Mouse (Mus musculus) cerebral cortex, adult 2 months (tissue): ENCODE measurements around the gene Cplane1.

Experiments used
- WGBS: fragments of 180-500 bp; shearing (Covaris S2); methylation state at CpG from one replicate; pipeline ENCODE4 v1.1.7; 2018; 5-methylcytosine and 5-hydroxymethylcytosine counted together

Cplane1 gene

DNA sequence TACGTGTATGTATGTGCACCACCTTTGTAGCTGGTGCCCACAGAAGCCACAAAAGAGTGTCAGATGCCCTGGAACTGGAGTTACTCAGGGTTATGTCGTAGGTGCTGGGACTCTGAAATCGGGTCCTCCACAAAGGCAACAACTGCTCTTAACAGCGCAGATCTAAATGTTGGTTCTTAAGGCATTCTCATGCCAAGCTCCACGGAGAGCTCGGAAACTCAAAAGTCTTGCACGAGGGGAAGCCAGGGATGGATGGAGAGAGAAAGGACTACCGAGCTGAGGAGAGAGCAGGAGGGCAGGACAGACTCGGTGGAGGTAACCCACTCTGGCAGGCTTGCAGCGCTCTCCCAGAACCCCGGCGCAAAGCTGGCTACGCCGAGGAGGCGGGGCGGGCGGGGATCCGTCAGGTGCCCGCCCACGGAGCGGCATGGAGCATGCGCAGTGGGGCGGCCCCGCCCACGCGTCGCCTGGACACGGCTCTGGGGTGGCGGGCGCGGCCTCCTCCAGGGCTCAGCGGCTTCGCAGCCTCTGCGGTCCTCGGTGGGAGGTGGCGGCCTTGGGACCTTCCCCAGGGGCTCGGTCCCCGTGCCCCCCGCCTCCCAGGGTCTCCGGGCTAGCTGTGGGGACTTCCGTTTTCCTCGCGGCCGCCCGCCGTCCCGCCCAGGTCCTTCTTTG, at the start of gene Cplane1:
Gene Cplane1 (plus strand): TSS at position 516 of the 675 bp plus-strand sequence.
- WGBS = 1% methylated on average over 47 of the region's 47 CpGs

DNA sequence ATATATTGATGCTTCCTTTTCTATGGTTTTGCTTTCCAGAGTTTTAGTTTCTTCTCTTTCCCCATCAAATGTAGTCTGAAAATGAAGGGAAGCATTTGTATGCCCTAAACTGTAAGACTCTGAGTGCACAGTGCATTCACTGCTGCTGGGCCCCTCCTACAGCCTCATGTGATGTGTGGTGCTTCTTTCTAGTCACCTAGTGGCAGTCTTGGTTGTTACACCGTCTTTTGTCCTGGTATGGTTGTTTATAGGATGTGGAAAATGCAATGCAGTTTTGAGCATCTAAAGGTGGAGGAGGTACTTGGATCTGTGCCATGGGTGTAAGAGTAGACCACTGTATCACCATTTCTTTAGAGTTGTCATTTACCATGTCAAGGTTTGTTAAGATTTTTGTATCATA, 39.6 kb upstream of the Cplane1 start:
- 51% methylated on average over 1 of the region's 1 CpGs for WGBS

DNA sequence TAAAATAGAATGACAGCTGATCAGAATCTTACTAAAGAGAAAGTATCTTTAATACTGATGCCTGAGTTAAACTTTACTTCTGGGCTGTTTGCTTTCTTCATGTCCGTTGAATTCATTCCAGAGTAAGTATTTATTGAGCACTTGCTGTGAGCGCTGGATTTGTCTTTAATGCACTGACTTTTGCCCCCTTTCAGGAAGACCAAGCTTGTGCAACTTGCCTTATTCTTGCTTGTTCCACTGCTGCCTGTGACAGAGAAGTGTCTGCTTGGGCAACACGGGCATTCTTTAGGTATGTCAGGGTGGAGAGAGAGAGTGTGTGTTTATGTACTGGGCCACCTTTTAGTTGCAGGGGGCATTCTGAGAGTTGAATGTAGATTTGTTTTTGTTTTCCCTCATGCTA, 37.6 kb upstream of the Cplane1 start:
- WGBS = 95% methylated on average over 3 of the region's 3 CpGs

DNA sequence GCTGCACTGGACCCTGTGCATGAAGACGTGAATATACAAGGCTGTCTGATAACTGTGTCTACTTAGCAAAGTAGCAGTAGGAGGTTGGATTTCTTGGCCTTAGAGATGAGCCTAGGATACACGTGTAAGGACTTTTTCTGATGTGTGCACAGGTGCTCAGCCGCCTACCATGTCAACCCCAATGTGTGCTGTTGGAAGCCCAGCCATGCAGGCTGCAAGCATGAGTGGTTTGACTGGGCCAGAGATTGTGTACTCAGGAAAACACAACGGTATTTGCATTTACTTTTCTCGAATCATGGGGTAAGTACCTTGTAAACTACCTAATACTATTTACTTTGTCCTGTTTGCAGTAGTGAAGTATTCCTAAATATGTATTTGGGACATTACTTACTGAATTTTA, 33.3 kb upstream of the Cplane1 start:
- WGBS = 91% methylated on average over 5 of the region's 5 CpGs

DNA sequence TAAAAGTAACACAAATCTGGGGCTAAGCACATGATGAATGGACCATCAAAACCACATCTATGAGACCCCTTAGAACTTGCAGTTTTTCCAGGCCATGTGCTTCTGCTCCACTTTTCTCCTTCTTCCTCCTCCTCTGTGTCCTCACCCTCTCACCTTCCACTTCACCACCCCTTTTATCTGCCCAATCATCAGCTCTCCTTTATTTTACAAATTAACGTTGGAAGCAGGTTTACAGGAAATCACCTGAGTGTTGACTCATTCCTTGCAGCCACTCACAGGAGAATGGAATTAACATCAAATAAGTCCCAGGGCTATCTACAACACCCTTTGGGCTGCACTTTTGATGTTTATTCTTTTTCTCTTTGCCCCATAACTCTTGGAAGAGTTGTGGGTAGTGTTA, 7.1 kb upstream of the Cplane1 start:
- 68% methylated on average over 1 of the region's 1 CpGs for WGBS

DNA sequence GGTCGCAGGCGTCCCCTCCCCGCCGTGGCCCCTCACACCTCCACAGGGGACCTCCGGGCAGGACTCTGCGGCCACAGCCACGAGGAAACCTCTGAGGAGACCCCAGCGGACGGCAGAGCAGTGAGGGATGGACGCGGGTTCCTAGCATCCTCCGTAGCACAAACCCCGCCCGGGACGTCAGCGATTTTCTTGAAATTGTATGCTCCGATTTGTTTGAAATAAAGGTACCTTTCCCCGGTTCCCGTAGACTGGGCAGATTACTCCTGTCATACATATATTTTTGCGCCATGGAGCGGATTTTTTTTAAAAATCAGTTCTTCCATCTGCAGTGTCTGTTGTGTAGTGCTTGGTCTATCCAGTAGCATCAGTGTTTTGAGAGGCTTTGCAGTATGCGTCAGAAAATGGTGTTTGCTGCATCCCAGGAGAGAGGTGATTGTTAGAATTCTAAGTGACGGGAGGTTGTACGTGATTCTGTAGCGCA, 400 bp downstream of the Cplane1 start:
- WGBS = under 1% methylated on average over 25 of the region's 25 CpGs

DNA sequence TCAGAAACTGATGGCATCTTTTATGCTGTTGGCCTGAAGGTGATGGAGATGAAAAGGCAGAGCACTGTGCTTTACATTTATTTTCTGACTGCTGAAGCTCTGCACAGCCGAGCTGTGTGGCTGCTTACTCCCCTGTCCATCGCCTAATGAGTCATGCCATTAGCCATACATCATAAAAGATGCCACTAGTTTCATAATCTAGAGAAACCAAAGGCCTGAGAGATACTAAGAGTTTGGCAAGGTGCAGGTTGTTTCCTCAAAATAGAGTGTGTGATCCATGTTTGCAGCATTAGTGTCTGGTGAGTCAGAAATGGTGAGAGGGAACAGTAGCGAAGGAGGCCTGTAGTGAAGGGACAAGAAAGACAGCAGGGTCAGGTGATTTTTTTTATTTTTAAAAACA, 20.7 kb downstream of the Cplane1 start:
- WGBS = 80% methylated on average over 3 of the region's 3 CpGs

DNA sequence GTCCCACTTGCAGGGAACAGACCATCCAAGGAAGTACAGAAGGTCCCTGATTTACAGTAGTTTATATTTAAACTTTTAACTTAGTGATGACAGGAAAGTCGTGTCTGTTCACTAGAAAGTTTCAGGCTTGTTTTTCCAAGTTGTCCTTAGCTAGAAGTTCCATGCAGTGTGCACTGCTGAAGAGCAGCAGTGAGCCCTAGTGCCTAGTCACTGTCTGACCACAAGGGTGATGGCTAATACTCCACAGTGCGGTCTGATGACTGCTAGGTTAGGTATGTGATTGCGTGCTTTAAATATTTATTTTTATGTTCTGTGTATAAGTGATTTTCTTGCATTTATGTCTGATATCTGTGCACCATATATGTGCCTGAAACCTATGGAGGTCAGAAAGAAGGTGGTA, 21.5 kb downstream of the Cplane1 start:
- WGBS = 91% methylated on average over 3 of the region's 3 CpGs

DNA sequence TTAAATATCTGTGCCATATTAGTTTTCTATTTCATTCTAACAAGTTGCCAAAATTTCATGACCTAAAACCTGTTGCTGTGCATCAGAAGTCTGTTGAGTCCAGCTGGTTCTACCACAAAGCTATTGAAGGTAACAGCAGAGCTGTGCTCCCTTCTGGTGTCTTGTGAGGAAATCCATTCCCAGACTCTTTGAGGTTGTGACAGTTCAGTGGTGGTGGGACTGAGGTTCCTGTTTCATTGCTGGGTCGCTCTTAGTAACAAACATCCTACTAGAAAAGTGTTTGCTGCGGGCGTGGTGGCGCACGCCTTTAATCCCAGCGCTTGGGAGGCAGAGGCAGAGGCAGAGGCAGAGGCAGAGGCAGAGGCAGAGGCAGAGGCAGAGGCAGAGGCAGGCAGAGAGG, 39.5 kb downstream of the Cplane1 start:
- WGBS = 92% methylated on average over 6 of the region's 6 CpGs

DNA sequence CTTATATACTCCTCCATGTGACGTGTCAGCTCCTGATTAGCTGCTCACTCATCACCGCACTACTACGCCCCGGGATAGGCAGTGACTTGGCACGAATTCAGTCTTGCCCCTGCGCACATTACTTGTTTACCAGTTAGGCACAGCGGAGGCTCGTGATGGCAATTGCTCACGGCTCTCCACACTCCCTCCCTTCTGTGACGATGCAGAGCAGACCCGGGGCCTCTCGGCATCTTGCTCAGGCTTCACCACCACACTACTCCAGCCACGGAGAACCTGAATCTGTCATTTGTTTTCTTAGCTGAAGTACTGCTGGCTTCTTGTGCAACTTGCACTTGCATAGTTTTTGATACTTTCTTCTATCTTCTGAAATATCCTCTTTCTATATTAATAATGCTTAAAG, 45.9 kb downstream of the Cplane1 start:
- WGBS = 89% methylated on average over 13 of the region's 13 CpGs

DNA sequence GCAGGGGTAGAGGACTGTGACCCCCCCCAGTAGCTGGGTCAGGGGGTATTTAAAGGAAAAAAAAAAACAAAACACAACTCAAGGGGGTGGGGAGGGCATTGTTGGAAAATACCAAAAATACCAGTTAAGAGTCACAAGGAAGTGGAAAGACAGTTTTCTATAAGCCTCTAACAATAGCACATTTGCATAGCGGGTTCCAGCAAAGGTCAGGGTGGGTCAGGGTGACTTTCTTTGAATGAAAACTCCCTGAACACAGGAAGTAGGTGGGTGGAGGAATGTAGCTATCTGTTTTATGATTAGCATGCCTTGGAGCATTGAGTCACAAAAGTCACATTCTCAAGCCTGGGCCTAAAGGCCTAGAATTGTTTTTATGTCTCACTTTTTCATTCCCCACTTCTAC, 65.3 kb downstream of the Cplane1 start:
- 93% methylated on average over 1 of the region's 1 CpGs for WGBS

DNA sequence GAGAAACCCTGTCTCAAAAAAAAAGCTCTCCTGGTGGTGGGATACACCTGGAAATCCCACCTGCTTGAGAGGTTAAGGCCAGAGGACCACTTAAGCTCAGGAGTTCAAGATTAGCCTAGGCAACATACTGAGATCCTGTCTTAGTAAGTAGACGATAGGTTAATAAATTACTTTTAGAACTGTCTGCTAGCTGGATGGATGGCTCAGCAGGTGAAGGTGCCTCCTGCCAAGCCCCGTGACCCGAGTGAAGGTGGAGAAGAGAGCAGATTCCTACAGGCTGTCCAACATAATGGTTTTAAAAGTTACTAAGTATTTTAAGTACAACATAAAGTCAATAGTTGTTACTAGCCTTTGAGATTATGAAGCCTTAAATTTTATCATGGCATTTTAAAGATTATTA, 97.0 kb downstream of the Cplane1 start:
- WGBS = 87% methylated on average over 3 of the region's 3 CpGs

DNA sequence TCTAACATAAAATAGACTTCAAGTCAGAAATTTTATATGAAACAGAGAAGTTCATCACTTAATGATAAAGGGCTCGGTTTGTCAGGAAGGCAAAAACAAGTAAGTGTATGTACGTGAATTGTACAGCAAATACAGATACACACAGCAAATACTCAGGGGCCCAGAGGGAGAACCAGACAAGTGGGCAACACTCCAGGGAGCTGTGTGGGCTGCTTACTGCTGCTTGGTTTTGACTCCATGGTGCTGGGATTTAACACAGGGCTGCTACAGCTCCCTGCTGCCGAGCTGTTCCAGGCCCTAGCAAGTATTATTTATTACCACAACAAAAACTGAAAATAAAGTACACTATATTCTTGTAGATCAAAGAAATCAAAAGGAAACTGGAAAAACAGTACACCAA, 98.3 kb downstream of the Cplane1 start:
- WGBS = 70% methylated on average over 3 of the region's 3 CpGs

DNA sequence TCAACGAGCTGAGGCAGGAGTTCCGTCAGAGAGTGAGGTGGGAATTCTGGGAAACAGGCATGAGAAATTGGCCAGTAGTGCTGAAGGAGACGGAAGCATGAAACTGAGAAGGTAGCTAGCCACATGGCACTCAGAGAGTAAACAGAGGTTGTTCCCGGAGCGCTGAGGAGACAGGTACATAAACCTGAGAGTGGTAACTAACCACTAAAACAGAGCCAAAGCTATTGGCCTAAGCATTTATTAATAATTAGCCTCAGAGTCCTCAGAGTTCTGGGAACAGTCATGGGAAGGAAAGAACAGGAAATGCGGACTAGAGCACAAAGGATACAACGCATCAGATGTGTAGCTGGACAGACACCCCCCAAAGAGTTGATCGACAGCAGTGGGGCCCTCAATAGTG, 99.3 kb downstream of the Cplane1 start:
- 81% methylated on average over 8 of the region's 8 CpGs for WGBS

DNA sequence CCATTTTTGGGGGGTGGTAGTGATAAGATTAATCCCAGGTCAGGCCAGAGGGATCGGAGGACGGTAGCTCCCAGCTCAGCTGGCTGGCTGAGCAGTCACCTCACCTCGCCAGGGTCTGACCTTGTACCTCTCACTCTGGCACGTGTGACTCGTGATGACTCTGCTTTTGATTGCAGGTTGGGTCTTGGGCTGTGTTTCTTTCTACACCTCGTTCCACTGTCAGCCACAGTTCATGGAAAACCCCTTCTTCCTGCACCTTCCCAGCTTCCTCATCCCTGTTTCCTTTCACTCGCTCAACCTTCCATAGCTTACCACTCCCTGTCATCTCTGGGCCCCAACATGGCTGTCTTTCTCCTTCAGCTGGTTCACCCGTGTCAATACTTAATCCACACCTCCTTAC, 103.0 kb downstream of the Cplane1 start:
- 93% methylated on average over 8 of the region's 8 CpGs for WGBS

DNA sequence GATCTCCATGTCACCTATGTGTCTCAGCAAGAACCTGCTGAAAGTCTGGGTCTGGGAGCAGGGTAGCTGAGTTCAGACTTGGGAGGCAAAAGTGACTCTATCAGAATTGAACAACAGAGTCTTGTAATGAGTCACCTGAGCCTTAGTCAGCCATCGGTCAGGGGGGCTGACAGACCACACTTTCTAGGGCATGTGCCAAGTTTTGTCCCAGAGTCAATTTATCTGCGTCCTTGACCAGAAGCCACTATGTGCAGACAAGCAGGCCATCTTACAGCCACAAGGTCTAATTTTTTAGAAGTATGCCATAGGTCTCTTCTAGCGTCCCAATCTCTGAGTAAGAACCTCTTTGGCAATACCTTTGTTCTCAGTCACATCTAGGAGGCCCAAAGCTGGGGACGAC, 109.0 kb downstream of the Cplane1 start:
- 95% methylated on average over 4 of the region's 4 CpGs for WGBS

DNA sequence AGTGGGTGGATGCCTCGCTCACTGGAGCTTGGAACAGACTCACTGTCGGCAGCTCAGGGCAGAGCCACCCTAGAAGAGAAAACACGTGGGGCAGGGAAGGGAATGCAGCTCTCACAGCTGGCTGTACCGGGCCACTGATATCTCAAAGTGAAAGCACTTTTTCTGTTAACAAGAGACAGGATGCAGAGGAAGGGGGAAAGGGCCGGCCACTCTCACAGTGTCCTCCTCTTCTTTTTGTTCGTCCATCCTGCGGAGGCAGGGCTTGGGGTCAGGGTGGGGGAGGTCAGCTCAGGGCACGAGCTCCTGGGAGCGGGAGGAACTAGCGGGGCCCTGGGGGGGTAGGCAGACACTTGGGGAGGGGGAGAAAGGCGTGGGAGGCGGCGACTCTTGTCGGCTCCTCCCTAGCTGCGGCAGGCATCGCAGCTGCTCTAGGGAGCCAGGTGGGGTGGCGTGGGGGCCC, 110.4 kb downstream of the Cplane1 start:
- 21% methylated on average over 16 of the region's 17 CpGs for WGBS

DNA sequence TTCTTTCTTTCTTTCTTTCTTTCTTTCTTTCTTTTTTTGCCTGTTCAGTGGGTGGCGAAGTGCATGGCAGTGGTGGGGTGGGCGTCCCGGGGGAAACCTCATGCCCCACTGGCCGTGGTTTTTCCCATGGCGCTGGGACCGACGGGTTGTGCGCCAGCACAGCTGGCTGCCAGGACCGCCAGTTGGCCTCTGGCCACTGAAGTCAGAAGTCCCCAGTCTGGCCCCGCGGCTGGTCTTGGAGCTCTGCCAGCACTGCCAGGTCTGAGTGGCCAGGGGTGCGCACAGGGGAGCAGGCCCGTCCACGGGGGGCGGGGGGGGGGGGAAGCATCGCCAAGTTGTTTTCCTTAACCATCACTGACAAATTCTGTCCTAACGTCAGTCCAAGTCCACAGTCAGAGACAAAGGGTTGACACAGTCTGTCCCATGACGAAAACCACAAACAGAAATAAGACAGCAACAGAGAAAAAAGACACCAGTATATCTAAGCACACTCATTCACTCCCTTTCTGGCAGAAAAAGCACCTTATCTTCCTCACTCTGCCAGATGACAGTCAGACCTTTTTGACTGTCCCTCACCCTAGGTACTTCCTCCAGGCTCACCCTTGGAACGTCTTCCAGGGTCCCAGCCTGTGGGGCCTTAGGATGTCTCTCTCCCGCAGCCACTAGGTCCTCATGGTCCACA, 111.2 kb downstream of the Cplane1 start:
- WGBS = 32% methylated on average over 20 of the region's 20 CpGs

DNA sequence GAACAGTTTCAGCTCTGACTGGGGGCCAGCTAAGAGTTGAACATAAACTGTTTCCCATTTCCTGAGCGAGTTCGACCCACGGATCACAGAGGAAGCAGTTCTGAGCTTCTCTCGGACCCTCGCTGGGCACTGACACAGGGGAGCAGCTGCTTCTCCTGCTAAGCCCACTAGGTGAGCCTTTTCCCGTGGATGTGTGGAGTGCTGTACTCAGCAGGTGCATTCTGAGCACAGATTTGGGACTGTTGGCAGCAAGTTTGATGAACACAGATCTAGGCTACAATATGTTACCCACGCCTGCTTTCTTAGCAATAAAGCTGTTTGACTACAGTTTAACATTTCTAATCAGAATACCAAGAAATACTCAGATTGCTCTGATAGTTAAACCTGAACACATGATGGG, 112.8 kb downstream of the Cplane1 start:
- 58% methylated on average over 7 of the region's 7 CpGs for WGBS

DNA sequence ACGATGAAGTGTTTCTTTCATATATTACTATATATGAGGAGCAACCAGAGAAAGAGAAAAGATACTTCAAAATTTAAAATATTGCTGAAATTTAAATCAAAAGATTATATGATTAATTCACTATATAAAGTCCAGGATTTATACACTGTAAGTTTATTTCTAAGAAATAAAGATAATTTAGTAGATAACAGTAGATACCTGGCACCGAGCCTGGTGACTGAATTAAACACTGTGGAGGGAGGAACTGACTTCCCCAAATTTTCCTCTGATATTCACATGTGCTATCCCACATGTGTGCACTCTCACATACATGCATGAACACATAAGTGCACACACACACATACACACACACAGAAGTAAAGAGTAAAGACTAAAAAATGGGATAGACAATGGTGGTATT, 113.2 kb downstream of the Cplane1 start:
- WGBS = 66% methylated on average over 2 of the region's 2 CpGs

DNA sequence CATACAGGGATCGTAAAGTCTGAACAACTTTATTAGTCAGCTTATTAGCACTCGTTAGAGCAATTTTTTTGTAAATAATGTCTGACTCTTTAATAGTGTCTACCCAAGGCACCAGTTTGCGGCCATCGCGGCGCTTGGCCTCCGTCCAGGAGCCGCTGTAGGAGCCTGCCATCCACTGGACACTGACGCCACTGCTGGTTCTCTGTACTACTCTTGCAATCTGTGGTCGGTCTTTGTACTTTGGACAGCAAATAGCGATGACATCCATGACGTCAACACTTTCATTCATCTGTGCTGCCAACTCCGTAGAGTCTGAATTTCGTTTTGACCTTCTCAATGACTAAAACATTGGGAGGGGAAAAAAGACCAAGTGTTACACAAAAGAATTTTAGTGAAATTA, 122.3 kb downstream of the Cplane1 start:
- 79% methylated on average over 14 of the region's 14 CpGs for WGBS

DNA sequence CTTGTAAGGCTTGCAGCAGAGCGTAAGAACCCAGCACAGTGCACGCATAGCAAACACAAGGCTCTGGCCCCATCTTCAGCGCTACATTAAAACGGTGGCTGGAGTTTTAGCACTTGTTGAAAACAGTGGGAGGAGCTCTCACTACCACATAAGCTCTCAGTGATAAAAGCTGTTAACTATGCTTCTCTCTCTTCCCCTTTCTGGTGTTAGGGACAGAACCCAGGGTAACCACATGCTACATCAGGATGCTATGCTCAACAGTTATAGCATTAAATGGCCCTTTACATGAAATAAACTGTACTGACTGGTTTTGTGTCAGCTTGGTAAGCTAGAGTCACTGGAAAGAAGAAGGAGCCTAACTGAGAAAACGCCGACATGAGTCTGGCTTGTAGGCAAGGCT, 125.2 kb downstream of the Cplane1 start:
- 90% methylated on average over 6 of the region's 6 CpGs for WGBS

DNA sequence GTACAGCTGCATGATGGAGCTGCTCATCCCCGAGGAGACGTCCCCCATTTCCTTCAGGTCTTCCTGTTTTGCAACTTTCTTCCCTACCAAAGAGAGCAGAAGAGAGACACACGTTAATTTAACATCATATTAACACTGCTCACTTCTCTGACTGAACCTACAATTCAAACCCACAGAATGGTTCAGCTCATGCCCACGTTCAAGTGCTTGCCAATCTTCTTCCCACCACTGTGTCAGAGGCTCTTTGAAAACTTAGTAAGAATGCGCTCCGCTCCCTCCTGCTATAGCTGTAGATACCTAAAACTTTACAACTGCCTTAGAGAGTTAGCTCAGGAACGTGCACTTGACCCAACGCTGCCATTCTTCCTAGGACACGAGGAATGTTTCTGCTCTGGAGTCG, 134.0 kb downstream of the Cplane1 start:
- 81% methylated on average over 10 of the region's 10 CpGs for WGBS
